Mouse (Mus musculus) adrenal gland (tissue): ENCODE data around the gene Pcnx.

Experiments used
- intact Hi-C: fragments of 180-260 bp; cut with DNase I; formaldehyde crosslinking; loops from one replicate; pipeline ENCODE4 v1.15.1; 2025
- long read RNA-seq, 2 experiments: library from polyadenylated mRNA; unstranded; transcript quantifications; one replicate each; pipeline ENCODE4 v2.0.0; 2020; ENCODE audit warnings: borderline replicate concordance in 1 of 2; ENCODE audit not compliant: insufficient replicate concordance in 1 of 2

Gene Pcnx
- long read RNA-seq, experiment 1, partial matches to known transcripts: 1 of 3 reads
- long read RNA-seq, experiment 1, other reads (novel, unspliced or antisense): 2 of 3 reads
- long read RNA-seq, experiment 2, partial matches to known transcripts: 4 of 7 reads
- long read RNA-seq, experiment 2, other reads (novel, unspliced or antisense): 2 of 7 reads

DNA sequence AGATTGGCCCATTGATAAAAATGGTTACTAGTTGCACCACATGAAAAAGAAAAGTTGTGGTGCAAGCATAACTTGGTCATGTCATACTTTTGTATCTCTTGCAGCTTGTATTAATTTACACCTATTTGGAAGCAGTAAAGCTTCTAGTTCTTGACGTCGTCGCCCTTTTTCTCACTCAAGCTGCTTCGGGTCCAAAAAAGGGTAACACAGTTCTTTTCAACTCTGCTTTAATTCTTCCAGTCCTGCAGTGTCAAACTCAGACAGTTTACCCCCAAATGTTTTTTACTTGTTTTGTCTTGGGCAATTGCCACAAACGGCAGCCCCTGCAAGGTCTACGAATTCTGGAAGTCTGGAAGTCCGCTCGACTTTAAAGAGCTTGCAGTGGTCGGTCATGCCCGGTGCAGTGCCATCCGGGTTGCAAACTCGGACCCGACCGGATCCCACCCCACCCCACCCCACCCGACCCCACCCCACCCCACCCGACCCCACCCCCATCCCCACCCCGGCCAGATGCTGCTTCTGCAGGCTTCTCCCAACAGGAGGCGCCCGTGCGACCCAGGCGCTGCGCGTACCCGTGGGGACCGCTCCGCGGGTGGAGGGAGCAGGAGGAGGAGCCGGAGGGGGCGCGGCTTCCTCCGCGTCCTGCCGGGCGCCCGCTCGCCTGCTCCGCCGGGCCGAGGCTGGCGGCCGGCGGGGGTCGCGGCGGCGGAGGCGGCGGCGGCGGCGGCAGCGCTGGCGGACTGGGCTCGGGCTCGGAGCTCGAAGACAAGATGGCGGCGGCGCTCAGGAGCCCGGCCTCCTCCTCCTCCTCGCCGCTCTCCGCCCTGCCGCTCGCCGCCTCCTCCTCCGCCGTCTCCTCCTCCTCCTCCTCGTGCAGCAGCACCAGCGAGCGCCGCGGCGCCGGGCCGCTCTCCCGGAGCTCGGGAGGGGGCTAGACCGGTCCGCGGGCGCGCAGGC is at the start of gene Pcnx:
Gene Pcnx, plus strand, starts transcription at position 673 of the 957 bp plus-strand sequence.
- intact Hi-C loops: loop anchor here (2.0 kb wide), 1 partner anchor 55 kb away; no protein-coding TSS in a partner anchor

DNA sequence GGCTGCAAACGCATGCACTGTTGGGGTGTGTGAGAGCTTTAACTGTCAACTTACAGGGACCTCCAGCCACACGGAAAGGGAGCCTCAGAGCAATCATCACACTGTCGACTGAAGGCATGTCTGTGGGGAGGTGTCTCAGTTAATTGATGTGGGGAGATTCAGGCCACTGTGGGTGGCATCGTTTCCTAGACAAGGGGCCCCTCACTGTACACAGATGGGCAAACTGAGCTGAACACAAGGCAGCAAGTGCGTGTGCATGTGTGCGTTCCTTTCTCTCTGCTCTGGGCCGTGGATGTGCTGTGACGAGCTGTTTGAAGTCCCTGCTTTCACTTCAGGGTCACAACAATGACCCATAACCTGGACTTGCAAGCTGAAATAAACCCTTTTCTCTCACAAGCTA is 49.4 kb upstream of the Pcnx start:
- intact Hi-C loops: no loop called here

DNA sequence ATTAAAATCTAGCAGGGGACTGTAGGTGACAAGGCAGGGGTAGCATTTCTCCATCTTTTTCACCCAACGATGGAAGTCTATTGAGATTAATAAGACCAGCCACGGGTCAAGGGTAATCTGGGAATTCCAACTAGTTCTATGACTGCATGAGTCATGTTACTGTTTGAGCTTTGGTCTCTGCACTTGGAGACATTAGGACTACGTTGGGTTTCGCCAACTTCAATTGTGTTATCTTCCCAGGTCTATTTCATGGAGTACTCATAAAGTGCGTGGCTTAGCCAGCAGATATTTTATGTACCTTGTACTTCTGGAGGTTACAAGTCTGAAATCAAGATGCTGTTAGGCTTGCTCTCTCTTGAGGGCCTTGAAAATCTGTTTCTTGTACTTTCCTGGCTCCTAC is 45.1 kb upstream of the Pcnx start:
- intact Hi-C loops: no loop called here

DNA sequence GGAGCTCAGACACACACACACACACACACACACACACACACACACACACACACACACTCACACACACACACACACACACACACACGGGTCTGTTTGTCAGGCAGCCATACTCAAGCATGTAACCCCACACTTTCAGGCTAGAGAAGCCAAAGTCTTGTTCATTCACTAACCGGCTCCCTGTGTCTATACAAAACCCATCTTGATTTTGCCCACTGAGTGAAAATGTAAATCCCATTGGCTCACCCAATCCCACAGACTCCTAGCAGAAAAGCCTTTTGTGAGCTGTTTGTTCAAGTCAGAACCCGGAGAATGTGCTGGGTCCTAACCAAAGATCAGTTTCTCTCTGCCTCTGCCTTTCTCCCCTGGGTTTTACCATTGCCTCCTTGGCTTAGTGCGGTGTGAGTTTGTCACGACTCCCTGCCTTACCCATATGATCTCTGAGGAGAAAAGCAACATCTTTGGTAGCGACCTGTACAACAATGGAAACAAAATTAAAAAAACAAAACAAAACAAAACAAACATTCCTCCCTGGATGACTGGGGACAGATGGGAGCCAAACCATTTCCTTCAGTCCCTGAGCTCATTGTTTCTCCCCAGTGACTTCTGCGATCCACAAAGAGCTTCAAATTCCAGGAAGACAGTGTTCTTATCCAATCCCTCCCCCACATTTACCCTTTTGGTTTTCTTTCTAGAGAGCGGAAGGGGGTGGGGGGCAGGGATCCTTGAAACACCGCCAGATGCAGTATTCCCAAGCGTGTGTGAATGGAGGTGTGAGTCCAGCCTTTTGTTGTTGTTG is 43.3 kb upstream of the Pcnx start:
- intact Hi-C loops: no loop called here

DNA sequence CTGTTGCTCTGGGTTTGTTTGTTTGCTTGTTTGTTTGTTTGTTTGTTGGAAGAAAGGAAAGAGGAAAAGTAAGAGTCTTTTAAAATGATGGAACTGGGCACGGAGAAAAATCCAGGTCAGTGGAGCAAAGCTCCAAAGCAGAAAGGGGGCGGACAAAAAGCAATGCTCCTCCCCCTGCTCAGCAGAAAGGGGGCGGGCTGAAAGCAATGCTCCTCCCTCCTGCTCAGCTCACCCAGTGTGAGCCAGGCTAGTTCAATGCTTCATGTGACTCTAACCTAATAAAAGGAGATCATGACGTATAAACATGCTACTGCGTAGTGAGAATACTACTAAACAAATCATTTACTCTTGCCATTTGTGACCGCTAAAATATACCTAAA is 42.7 kb upstream of the Pcnx start:
- intact Hi-C loops: no loop called here

DNA sequence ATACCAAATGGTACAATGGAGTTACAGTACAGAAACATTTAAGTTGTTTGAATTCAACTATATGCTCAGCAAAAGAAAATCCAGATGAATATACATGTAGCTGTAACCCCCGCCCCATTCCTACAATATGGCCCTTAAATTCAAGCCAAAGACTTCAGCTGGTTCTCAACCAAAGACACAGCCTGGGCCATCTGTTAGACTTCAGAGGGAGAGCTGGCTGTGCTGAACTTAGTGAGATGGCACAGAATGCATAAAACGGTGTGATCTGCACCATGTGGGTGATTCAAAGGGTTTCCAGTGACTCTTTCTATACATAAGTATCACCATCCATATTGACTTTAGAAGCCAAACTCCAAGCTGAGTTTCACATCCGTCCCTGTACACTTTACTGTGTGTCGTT is 39.1 kb upstream of the Pcnx start:
- intact Hi-C loops: no loop called here

DNA sequence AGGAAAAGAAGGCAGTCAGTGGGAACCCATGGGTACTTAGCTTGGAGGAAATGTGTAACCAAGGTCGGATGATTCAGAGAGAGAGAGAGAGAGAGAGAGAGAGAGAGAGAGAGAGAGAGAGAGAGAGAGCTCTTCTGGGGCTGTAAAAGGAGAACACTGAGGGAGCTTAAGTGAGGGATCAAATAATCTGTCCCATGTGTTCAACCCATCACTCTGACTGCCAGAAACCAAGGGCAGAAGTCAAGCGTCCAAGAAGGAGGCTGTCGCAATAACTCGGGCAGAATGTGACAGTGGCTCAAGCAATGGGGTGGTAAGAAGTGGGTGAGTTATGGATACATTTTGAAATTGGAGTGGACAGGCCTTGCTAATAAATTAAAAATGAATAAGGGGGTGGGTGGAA is 37.6 kb upstream of the Pcnx start:
- intact Hi-C loops: no loop called here

DNA sequence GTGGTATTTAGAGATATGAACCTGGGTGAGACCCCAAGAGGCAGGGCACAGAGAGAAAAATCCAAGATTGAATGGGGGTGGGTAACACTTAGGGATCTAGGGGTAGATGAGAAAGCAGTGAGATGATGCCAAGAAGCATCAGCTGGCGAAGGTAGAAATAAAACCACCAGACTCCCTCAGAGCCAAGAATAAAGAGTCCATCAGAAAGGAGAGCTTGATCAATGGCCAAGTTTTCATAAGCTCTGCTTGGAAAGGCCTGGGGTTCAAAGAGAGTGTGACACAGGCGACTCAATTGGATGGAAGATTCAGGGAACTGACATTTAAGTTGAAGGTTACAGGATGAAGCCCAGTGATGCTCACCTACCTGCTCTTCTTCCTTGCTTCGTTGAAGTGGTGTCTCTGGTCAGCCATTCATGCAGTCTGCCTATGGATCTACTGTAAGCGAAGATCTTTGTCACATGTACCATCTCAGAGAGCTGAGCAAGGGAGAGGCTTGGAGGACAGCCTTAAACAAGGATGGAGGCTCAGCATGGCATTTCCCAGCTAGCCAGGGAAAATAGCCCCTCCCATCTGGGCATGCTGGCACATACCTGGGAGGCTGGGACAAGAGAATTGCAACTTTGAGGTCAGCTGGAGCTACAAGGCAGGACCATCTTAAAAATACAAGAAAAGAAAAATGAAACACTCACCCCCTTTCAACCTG is 36.9 kb upstream of the Pcnx start:
- intact Hi-C loops: no loop called here

DNA sequence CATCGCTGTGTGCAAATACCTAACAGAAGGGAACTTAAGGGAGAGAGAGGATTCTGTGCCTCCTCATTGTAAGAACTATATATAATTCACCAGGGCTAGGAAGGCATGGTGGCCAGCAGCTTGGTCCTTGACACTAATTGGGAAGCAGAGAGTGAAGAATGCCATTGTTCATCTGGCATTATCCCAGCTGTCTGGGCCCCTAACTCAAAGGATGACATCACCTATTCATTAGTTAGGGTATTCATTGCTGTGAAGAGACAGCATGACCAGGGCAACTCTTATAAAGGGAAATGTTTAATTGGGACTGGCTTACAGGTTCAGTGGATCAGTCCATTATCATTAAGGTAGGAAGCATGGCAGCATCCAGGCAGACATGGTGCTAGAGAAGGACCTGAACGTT is 31.5 kb upstream of the Pcnx start:
- intact Hi-C loops: no loop called here

DNA sequence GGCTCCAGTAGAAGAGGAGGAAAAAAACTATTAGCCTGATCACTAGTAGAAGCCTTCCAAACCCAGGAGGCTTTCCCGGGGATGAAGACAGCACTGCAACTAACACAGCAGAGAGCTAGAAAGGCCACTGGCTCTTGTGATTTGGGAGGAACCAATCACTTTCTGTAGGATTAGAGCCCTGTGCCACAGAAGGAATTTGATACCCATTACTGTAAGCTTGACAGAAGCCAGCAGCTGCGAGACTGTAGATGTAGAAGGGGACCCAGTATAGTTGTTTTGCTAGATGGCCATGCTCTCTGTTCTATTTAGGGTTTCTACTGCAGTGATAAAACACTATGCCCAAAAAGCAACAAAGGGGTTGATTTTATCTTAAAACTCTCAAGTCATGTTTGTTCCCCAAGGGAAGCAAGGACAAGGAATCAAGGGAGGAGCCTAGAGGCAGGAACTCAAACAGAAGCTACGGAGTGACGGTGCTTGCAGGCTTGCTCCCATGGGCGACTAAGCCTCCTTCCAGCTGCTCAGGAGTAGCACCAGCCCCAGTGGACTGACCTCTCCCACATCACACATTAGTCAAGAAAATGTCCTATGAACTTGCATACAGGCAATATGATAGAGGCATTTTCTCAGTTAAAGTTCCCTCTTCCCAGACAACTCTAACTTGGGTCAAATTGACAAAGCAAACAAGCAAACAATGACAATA is 27.6 kb upstream of the Pcnx start:
- intact Hi-C loops: no loop called here

DNA sequence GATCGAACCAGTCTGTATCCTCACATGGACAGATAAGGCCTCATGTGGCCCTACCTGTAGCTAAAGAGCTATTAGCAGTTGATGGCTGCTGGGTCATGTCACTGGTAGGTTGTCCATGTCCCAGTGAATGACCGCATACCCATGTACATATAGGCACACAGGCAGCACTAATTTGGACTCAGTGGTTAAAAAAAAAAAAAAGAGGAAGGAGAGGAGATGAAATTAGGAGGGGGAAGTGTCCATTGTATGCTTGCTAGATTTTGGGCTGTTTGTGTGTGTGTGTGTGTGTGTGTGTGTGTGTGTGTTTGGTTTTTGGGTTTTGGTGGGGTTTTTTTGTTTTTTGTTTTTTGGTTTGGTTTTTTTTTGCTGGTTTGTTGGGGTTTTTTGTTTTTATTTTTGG is 26.7 kb upstream of the Pcnx start:
- intact Hi-C loops: no loop called here

DNA sequence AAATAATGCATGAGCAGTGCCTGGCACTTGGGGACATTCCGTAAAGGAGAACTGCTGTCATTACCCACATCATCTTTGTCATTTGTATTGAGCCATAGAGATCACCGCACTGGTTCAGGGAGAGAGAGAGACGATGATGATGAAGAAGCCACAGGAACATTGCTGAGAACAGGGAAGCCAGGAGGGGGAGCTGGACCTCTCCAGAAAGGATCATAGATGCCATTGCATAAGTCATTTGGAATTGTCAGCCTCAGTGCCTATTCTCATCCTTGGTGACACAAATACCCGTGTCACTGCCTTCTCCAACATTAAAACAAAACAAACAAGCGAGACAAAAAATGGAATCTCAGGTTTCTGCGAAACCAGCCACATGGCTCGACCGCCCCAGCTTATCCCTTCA is 23.7 kb upstream of the Pcnx start:
- intact Hi-C loops: no loop called here

DNA sequence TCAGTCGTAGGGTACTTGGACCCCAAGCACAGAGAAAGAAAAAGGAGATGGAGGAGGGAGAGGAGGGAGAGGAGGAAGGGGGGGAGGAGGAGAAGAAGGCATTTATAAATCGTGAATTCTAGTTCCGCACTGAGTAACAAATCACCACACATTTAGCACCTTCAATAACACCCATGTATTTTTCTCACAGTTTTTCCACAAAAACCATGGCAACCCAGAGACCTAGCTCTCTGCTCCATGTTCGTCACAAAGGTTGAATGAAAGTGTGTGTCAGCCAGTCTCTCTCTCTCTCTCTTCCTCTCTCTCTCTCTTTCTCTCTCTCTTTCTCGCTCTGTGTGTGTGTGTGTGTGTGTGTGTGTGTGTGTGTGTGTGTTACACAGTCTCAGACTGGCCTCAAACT is 22.4 kb upstream of the Pcnx start:
- intact Hi-C loops: no loop called here

DNA sequence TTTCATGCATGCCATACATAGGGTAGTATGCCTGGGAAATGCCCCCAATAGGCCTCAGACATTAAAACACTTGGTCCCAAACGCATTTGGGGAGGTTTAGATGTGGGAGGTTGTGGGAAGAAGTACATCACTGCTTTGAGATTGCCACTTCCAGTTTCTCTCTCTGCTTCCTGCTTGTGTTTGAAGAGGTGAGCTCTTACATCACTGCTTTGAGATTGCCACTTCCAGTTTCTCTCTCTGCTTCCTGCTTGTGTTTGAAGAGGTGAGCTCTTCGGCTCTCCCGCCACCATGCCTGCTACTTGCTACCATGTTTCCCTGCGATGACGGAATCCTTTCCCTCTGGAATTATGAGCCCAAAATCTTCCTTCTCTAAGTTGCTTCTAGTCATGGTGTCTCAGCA is 20.2 kb upstream of the Pcnx start:
- intact Hi-C loops: no loop called here

DNA sequence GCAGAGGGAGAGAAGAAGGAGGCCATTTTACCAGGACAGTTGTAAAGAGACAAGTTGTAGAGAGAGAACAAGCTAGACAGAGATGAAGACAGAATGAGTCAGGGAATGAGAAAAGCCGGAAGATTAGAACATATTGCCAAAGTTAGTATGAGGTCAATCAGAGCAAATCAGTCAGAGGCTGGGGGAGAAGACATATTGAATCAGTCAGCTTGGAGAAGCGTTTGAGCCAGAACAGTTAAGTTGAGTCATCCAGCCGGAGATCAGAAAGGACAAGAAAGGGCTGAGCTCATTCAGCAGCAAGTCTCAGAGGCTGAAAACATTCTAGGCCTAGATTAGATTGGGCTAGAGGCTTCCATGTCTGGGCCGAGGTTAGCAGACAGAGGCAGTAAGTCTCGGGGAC is 18.8 kb upstream of the Pcnx start:
- intact Hi-C loops: no loop called here

DNA sequence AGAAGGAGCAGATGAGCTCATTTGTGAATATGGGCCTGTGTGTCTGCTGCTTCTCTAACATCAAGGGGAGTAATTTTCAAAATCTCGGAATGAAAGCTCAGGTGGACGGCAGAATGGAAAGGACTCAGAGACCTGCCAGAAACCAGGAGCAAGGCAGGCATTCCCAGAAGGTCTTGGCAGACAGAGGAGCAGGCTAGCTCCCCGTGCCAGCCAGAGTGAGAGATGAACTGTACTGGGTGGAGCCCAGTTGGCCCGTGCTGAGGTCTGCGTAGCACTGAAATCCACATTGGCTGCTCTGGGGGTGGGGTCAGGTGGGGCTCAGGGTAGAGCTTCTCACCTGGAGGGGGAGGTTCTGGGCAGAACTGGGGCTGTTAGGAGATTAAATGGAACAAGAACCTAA is 16.3 kb upstream of the Pcnx start:
- intact Hi-C loops: no loop called here

DNA sequence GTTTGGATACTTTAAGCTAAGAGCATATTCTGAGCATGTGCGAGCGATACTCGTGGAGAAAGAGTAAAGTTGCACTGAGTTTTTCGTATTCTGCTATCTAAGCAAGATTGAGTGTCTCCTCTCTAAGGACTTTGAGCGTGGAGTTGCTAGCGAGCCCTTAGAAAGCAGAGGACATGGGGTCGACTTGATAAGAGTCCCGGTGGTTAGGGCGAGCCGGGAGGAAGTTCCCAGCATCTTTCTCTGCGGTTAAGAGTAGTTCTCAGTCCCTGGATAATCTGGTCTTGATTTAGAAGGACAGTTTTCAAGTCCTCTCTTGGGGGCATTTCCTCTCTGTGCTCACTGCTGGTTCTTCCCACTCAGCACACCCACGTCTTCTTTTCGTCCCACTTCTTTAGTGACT is 15.3 kb upstream of the Pcnx start:
- intact Hi-C loops: no loop called here

DNA sequence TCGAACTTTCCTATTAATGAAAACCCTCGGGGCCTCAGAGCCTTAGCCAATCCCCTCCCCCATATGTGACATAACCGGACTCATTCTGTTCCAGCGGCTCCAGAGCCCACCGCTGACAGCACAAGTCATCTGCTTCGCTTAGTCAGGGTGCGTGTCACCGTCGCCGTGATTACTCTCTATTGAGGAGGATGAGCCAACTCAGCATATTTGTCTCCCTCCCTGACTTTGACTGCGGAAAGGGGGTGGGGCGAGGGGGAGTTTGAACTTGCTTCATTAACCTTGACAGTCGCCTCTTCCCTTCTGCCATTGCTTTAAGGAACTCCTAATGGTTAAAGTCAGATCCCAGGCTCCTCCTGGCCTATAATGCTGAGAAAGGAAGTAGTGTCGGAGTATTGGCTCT is 14.8 kb upstream of the Pcnx start:
- intact Hi-C loops: loop anchor here (5.0 kb wide), 1 partner anchor 38 kb away; no protein-coding TSS in a partner anchor

DNA sequence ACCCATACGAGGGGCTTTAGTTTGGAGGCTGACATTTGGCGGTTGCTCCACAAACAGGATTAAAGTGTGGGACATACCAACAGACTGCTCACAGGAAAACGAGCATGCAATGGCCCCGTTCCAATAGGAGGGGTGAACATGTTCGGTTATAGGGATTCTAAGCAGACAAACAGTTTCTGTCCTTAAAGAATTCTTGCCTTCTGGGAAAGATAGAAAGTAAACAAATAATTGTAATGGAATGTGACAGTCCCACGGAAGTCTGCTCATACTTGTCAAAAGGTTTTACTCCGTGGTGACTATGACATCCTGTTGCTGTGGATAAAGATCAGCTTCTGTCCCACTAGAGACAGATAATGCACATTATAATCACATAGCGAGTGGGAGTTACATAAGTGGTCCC is 10.2 kb upstream of the Pcnx start:
- intact Hi-C loops: loop anchor here (5.0 kb wide), 1 partner anchor 42 kb away; no protein-coding TSS in a partner anchor

DNA sequence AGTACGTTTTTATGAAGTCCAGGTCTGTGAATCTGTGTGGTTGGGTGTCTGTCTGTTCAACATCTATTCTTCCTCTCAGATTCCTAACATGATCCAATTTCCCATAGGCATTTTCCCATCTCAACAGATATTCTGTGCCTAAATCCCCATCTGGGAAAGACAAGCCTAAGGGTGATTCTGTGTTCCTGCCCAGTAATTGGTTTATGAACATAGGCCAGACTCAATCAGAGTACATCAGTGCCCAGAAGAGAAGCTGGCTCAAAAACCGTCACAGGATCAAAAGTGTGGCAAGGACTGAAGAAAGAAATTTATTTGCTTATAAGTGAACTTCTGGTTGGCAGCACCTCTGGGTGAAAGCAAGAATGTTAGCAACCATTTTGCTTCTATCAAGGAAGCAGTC is 7.3 kb upstream of the Pcnx start:
- intact Hi-C loops: no loop called here

DNA sequence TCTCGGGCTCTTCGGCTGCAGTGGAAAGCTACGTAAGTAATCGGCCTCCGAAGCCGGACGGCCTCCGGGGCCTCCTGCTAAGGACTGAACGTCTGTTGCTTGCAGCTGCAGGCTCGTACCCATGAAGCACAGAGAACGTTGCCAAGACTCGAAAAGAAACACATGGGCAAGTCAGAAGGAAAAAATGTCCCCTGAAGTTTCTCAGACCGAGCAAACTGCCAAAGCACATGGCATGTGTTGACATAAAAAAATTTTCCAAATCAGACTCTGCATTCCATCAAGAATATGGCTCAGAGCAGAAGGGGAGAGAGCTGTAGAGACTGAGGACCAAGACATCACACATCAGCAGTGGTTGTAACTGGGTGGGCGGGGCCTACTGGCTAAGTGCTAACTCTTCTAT is 6.8 kb upstream of the Pcnx start:
- intact Hi-C loops: no loop called here
